Mouse (Mus musculus) CH12.LX (cell line): Measurements from ENCODE around the gene Aimp2. TPM values are rescaled to one million over a fixed set of nuclear protein-coding genes. Genes with fewer than 3 reads are reported as not detected.

ENCODE experiments used
- DNase-seq: peaks from one replicate; pipeline ENCODE4 v3.0.0-alpha.2; 2013; ENCODE audit errors: extremely low read depth
- H3K27ac ChIP-seq: 2 replicates; pipeline ENCODE4 v1.5.1; 2012; ENCODE audit warnings: low read depth, mild to moderate bottlenecking, control low read depth, moderate library complexity; ENCODE audit not compliant: insufficient read depth
- H3K27me3 ChIP-seq: replicated peaks from 2 replicates; pipeline ENCODE3; 2012; ENCODE audit warnings: inconsistent platforms
- H3K36me3 ChIP-seq, 2 experiments: replicated peaks in 1 of 2; 2 replicates each; pipeline versions ENCODE3 to v1.6.1; 2012; ENCODE audit warnings: inconsistent platforms in 1 of 2, low read length in 1 of 2, mild to moderate bottlenecking in 1 of 2, mixed read lengths in 1 of 2, moderate library complexity in 1 of 2; ENCODE audit not compliant: control insufficient read depth in 1 of 2, insufficient read depth in 1 of 2
- H3K4me1 ChIP-seq, 2 experiments: 2 replicates each; pipeline ENCODE4 v1.6.1; 2012; ENCODE audit warnings: inconsistent platforms in 1 of 2, moderate library complexity in 1 of 2; ENCODE audit not compliant: insufficient read depth in 2 of 2, control insufficient read depth in 1 of 2
- H3K4me2 ChIP-seq: 2 replicates; pipeline ENCODE4 v1.6.1; 2012; ENCODE audit warnings: low read depth, mild to moderate bottlenecking, control low read depth; ENCODE audit not compliant: poor library complexity, insufficient read depth, severe bottlenecking
- H3K4me3 ChIP-seq, 3 experiments: fragments of 150-350 bp in 1 of 3; sonication (generic) in 1 of 3; replicated peaks in 1 of 3; 2 replicates each; pipeline versions ENCODE3 to v1.5.1; 2011 to 2012; ENCODE audit warnings: low read depth in 2 of 3, low read length in 2 of 3, mild to moderate bottlenecking in 2 of 3, moderate library complexity in 2 of 3, control low read depth in 1 of 3, improper control_type of control experiment in 1 of 3, inconsistent platforms in 1 of 3, mixed read lengths in 1 of 3; ENCODE audit not compliant: poor library complexity in 1 of 3
- H3K79me2 ChIP-seq: replicated peaks from 2 replicates; pipeline ENCODE4 v1.6.1; 2012; ENCODE audit warnings: mild to moderate bottlenecking, moderate library complexity; ENCODE audit not compliant: control insufficient read depth, poor library complexity, insufficient read depth, severe bottlenecking; ENCODE audit errors: extremely low read depth
- H3K9ac ChIP-seq: 2 replicates; pipeline ENCODE4 v1.6.1; 2012; ENCODE audit warnings: low read depth, mild to moderate bottlenecking, control low read depth, moderate library complexity; ENCODE audit not compliant: insufficient read depth
- H3K9me3 ChIP-seq: replicated peaks from 2 replicates; pipeline ENCODE3; 2012; ENCODE audit warnings: low read length, inconsistent platforms, mixed read lengths
- BHLHE40 ChIP-seq: IDR thresholded peaks from 2 replicates; pipeline ENCODE4 v1.6.1; 2011; ENCODE audit warnings: mild to moderate bottlenecking, low read depth, low read length, improper control_type of control experiment
- CHD1 ChIP-seq: IDR thresholded peaks from 2 replicates; pipeline ENCODE4 v1.6.1; 2012; ENCODE audit warnings: low read depth, low read length, improper control_type of control experiment, inconsistent platforms
- CTCF ChIP-seq, 2 experiments: IDR thresholded peaks in 1 of 2; conservative IDR thresholded peaks in 1 of 2; 2 replicates each; pipeline ENCODE4 v1.5.1; 2011 to 2012; ENCODE audit warnings: low read depth in 2 of 2, low read length in 2 of 2, improper control_type of control experiment in 1 of 2, inconsistent platforms in 1 of 2, mild to moderate bottlenecking in 1 of 2, moderate library complexity in 1 of 2
- E2F4 ChIP-seq: IDR thresholded peaks from 2 replicates; pipeline ENCODE4 v1.6.1; 2011; ENCODE audit warnings: low read depth, low read length, improper control_type of control experiment; ENCODE audit not compliant: insufficient replicate concordance
- EP300 ChIP-seq: IDR thresholded peaks from 2 replicates; pipeline ENCODE4 v1.6.1; 2011; ENCODE audit warnings: low read length, improper control_type of control experiment
- ETS1 ChIP-seq: conservative IDR thresholded peaks from 2 replicates; pipeline ENCODE4 v1.6.1; 2012; ENCODE audit warnings: low read depth, mild to moderate bottlenecking, inconsistent platforms, low read length, improper control_type of control experiment, moderate library complexity
- GABPA ChIP-seq: IDR thresholded peaks from 2 replicates; pipeline ENCODE4 v1.6.1; 2012; ENCODE audit warnings: low read depth, low read length, improper control_type of control experiment, inconsistent platforms; ENCODE audit not compliant: insufficient replicate concordance
- IRF4 ChIP-seq: IDR thresholded peaks from 2 replicates; pipeline ENCODE4 v1.6.1; 2014; ENCODE audit warnings: low read depth, mild to moderate bottlenecking, inconsistent platforms, low read length, improper control_type of control experiment
- JUN ChIP-seq: IDR thresholded peaks from 2 replicates; pipeline ENCODE4 v1.6.1; 2011; ENCODE audit warnings: low read depth, mild to moderate bottlenecking, low read length, improper control_type of control experiment, moderate library complexity; ENCODE audit not compliant: insufficient read depth
- JUND ChIP-seq: conservative IDR thresholded peaks from 2 replicates; pipeline ENCODE4 v1.6.1; 2011; ENCODE audit warnings: low read depth, low read length, improper control_type of control experiment
- KAT2A ChIP-seq: IDR thresholded peaks from 2 replicates; pipeline ENCODE4 v1.6.1; 2012; ENCODE audit warnings: low read length, improper control_type of control experiment, inconsistent platforms; ENCODE audit not compliant: insufficient replicate concordance
- MAFK ChIP-seq: IDR thresholded peaks from 2 replicates; pipeline ENCODE4 v1.6.1; 2011; ENCODE audit warnings: low read length, improper control_type of control experiment; ENCODE audit not compliant: insufficient replicate concordance
- MAX ChIP-seq: IDR thresholded peaks from 2 replicates; pipeline ENCODE4 v1.6.1; 2011; ENCODE audit warnings: low read length, improper control_type of control experiment
- MEF2A ChIP-seq: IDR thresholded peaks from 2 replicates; pipeline ENCODE4 v1.6.1; 2014; ENCODE audit warnings: low read depth, mild to moderate bottlenecking, inconsistent platforms, low read length, improper control_type of control experiment, borderline replicate concordance
- MXI1 ChIP-seq: IDR thresholded peaks from 2 replicates; pipeline ENCODE4 v1.6.1; 2011; ENCODE audit warnings: mild to moderate bottlenecking, low read depth, low read length, improper control_type of control experiment
- PAX5 ChIP-seq: IDR thresholded peaks from 2 replicates; pipeline ENCODE4 v1.6.1; 2012; ENCODE audit warnings: low read length, inconsistent platforms, mixed read lengths
- RAD21 ChIP-seq: IDR thresholded peaks from 2 replicates; pipeline ENCODE4 v1.6.1; 2011; ENCODE audit warnings: low read depth, mild to moderate bottlenecking, low read length, improper control_type of control experiment, moderate library complexity
- RCOR1 ChIP-seq: conservative IDR thresholded peaks from 2 replicates; pipeline ENCODE4 v1.6.1; 2012; ENCODE audit warnings: low read depth, mild to moderate bottlenecking, inconsistent platforms, low read length, improper control_type of control experiment
- SIN3A ChIP-seq: IDR thresholded peaks from 2 replicates; pipeline ENCODE4 v1.6.1; 2012; ENCODE audit warnings: low read length, improper control_type of control experiment, inconsistent platforms
- TCF12 ChIP-seq: IDR thresholded peaks from 2 replicates; pipeline ENCODE4 v1.6.1; 2014; ENCODE audit warnings: low read depth, mild to moderate bottlenecking, inconsistent platforms, low read length, improper control_type of control experiment
- UBTF ChIP-seq: IDR thresholded peaks from 2 replicates; pipeline ENCODE4 v1.6.1; 2012; ENCODE audit warnings: low read depth, mild to moderate bottlenecking, inconsistent platforms, low read length, improper control_type of control experiment, moderate library complexity
- USF2 ChIP-seq: conservative IDR thresholded peaks from 2 replicates; pipeline ENCODE4 v1.6.1; 2011; ENCODE audit warnings: low read depth, low read length, improper control_type of control experiment
- ZKSCAN1 ChIP-seq: IDR thresholded peaks from 2 replicates; pipeline ENCODE4 v1.6.1; 2012; ENCODE audit warnings: low read depth, inconsistent platforms, low read length, improper control_type of control experiment, borderline replicate concordance
- ZMIZ1 ChIP-seq: IDR thresholded peaks from 2 replicates; pipeline ENCODE4 v1.6.1; 2012; ENCODE audit warnings: low read depth, mild to moderate bottlenecking, inconsistent platforms, low read length, improper control_type of control experiment
- ZNF384 ChIP-seq: IDR thresholded peaks from 2 replicates; pipeline ENCODE4 v1.6.1; 2012; ENCODE audit warnings: low read depth, low read length, improper control_type of control experiment, inconsistent platforms
- dilution Hi-C: fragments of 300-500 bp; cut with MboI; formaldehyde crosslinking; loops from 2 replicates; pipeline ENCODE4 v1.14.3; 2020; ENCODE audit warnings: low sequenced_read_pairs; ENCODE audit not compliant: extremely low pct_unique_long_range_greater_than_20kb, extremely low pct_ligation_motif_present
- in situ Hi-C: fragments of 300-500 bp; cut with MboI; formaldehyde crosslinking; loops from 3 replicates; pipeline ENCODE4 v1.14.3; 2019; ENCODE audit warnings: low sequenced_read_pairs, low pct_ligation_motif_present, low pct_unique_long_range_greater_than_20kb, mixed read lengths
- polyA plus RNA-seq: library from polyadenylated mRNA; unstranded; fragments of >175 nt; gene quantifications from 2 replicates; pipeline ENCODE4 v1.2.1, GENCODE M21; 2012; ENCODE audit warnings: low read depth; ENCODE audit not compliant: insufficient read length
- total RNA-seq, 2 experiments: library from RNA; depleted of rRNA; stranded (reverse); fragments of 300-350 nt in 1 of 2; fragments of >200 nt in 1 of 2; gene quantifications; 2 replicates each; pipeline ENCODE4 v1.2.3; 2012 to 2014

Aimp2 gene
- total and polyA plus RNA-seq, 3 experiments = 110 to 154 (median 111) TPM

- Histone ChIP-seq H3K4me3 (no peak overlapping the region), H3K4me1 (peaks cover 0 to 11% of the 10 kb centered on the region in 2 experiments; a peak in 1 of 4 replicates), H3K27ac (no peak overlapping the region), H3K9me3 (peaks cover 5% of the 10 kb centered on the region), H3K79me2 (no peaks in the 10 kb centered on the region), H3K27me3 (no peaks in the 10 kb centered on the region), H3K36me3 (no peaks in the 10 kb centered on the region), H3K9ac (no peak overlapping the region), H3K4me2 (no peak overlapping the region)
- no peak for DNase-seq
- dilution Hi-C loops = no loop called here
- in situ Hi-C loops = no loop called here
- no peak for TF ChIP-seq EP300
These were observed 31.9 kb upstream of the Aimp2 start for GRCm38 (mm10) chr5:143941588-143941987.

- Histone ChIP-seq H3K36me3 (peaks cover 9 to 24% of the 10 kb centered on the region in 2 experiments), H3K9ac (no peak overlapping the region), H3K4me3 (no peak overlapping the region), H3K9me3 (peaks cover 5% of the 10 kb centered on the region), H3K79me2 (no peaks in the 10 kb centered on the region), H3K4me1 (no peaks in the 10 kb centered on the region), H3K4me2 (no peak overlapping the region), H3K27me3 (no peaks in the 10 kb centered on the region), H3K27ac (no peak overlapping the region)
- no peak for DNase-seq
- dilution Hi-C loops = no loop called here
- TF ChIP-seq GABPA (no peak), SIN3A (no peak), IRF4 (no peak), ETS1 (no peak), MEF2A (no peak), JUN (no peak), UBTF (no peak), TCF12 (no peak), RAD21 (no peak), KAT2A (no peak), JUND (no peak), ZMIZ1 (no peak)
- in situ Hi-C loops = no loop called here
These were observed 26.5 kb upstream of the Aimp2 start for GRCm38 (mm10) chr5:143936156-143936555.

GRCm38 (mm10) chr5:143933875-143934274 is 24.2 kb upstream of the Aimp2 start:
- Histone ChIP-seq H3K4me3 (no peak overlapping the region), H3K27ac (no peak overlapping the region), H3K79me2 (no peaks in the 10 kb centered on the region), H3K4me1 (no peaks in the 10 kb centered on the region), H3K9ac (no peak overlapping the region), H3K27me3 (no peaks in the 10 kb centered on the region), H3K36me3 (peaks cover 30 to 45% of the 10 kb centered on the region in 2 experiments), H3K4me2 (no peak overlapping the region), H3K9me3 (no peaks in the 10 kb centered on the region)
- dilution Hi-C loops (no loop called here), in situ Hi-C loops (no loop called here)
- peak; percentile 12 for DNase-seq
- TF ChIP-seq MAFK = no peak
- no peak for TF ChIP-seq MAX
- TF ChIP-seq ZNF384 = no peak
- TF ChIP-seq USF2 = no peak
- no peak for TF ChIP-seq KAT2A
- no peak for TF ChIP-seq MXI1
- TF ChIP-seq JUN = no peak
- no peak for TF ChIP-seq TCF12
- TF ChIP-seq E2F4 = no peak
- no peak for TF ChIP-seq ZMIZ1
- peak in 1 of 2 experiments; percentile 44; a peak in 2 of 4 replicates for TF ChIP-seq CTCF (conservative IDR thresholded peaks at IDR 0.05 in 1 of 2, IDR thresholded peaks at IDR 0.05 in 1 of 2; ENCODE audit: low read depth in 2 of 2, low read length in 2 of 2)
- TF ChIP-seq SIN3A = no peak
- no peak for TF ChIP-seq EP300
- no peak for TF ChIP-seq ZKSCAN1
- no peak for TF ChIP-seq UBTF
- no peak for TF ChIP-seq PAX5
- no peak for TF ChIP-seq RCOR1
- TF ChIP-seq ETS1 = no peak
- TF ChIP-seq MEF2A = no peak
- TF ChIP-seq CHD1 = no peak
- peak; percentile 42 for TF ChIP-seq RAD21
- no peak for TF ChIP-seq BHLHE40
